Mouse (Mus musculus): Measurements from ENCODE around the gene Hrk. TPM values are rescaled to one million over a fixed set of nuclear protein-coding genes. Genes with fewer than 3 reads are reported as not detected.
A peak's percentile ranks its signal among the peaks of the same experiment; 100 is the strongest.

Gene Hrk
- total RNA-seq (2021) = 10 to 100 TPM; 35.7 to 36.7 TPM
- long read RNA-seq, experiment 1, full-length matches to known transcripts = 25 of 33 reads
- long read RNA-seq, experiment 1, partial matches to known transcripts = 3 of 33 reads
- long read RNA-seq, experiment 1, other reads (novel, unspliced or antisense) = 5 of 33 reads
- long read RNA-seq, experiment 2, full-length matches to known transcripts = 19 of 41 reads
- long read RNA-seq, experiment 2, partial matches to known transcripts = 0 of 41 reads
- long read RNA-seq, experiment 2, other reads (novel, unspliced or antisense) = 22 of 41 reads

GRCm38 (mm10) chr5:118164581-118164980 is at the start of gene Hrk:
TSS of gene Hrk (plus strand) at chr5:118164648.
- DNase-seq (ENCODE audit: low spot score in 2 of 2) = peak in 1 of 2 experiments; percentile 69

DNA sequence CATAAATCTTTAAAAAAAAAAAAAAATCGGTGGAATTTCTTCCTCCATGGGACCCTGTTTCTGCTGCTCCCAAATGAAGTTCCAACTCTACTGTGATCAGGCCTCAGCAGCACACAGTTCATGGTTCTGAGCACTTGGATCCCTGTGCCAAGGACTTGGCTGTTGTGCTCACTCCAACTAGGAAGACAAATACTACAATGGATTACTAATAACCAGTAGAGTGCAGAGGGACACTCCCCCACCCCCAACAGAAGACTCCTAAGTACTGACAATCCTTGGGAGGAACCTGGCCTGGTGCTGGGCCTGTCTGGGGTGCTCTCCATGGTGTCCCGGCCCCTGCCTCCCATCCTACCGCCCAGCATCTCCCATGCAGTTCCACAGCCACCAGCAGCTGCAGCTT is 46.1 kb upstream of the Hrk start:
- no peak for DNase-seq (ENCODE audit: low spot score in 2 of 2)

GRCm38 (mm10) chr5:118118922-118119321 is 45.5 kb upstream of the Hrk start:
- DNase-seq (ENCODE audit: low spot score in 2 of 2) = no peak

DNA sequence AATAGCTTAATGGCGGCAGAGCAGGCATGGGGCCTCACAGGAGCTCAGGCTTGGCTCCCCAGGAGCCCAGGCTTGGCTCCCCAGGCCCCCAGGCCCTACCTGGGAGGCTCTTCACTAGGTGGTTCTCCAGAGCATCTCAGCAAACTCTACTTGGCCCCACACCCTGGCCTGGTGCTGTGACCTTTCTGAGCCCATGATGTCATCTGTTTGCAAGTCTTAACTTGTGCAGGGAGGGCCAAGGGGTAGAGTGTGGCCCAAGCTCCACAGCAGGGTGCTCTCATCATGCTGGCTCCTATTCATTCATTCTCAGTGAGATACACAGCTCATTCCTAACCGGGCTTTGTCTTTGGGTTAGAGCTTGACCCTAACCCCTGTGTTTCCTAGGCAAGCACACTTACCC is 43.8 kb upstream of the Hrk start:
- DNase-seq (ENCODE audit: low spot score in 2 of 2) = no peak

- DNase-seq (ENCODE audit: low spot score in 2 of 2) = no peak
These were observed 42.5 kb upstream of the Hrk start for GRCm38 (mm10) chr5:118121928-118122327.

DNA sequence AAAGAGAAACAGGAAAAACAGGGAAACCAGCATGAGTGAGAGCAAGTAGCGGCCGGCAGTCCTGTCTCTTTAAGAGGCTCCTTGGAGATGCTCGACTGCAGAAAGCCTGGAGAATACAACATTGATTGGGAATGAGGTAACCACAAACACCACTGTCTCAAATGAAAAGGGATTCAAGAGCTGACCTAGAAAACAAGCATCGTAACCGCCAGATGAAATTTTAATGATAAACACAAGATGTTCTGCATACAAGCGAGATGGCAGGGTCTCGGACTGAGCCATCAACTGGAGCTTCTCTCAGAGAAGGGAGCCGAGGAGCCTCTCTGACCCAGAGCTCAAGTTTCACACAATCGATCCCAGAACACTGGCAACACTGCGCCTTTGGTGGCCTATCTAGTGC is 41.4 kb upstream of the Hrk start:
- DNase-seq (ENCODE audit: low spot score in 2 of 2) = no peak

- DNase-seq (ENCODE audit: low spot score in 2 of 2) = no peak
These were observed 37.8 kb upstream of the Hrk start for GRCm38 (mm10) chr5:118126671-118127070.

GRCm38 (mm10) chr5:118128208-118128607 is 36.2 kb upstream of the Hrk start:
- no peak for DNase-seq (ENCODE audit: low spot score in 2 of 2)

GRCm38 (mm10) chr5:118128651-118129050 is 35.8 kb upstream of the Hrk start:
- no peak for DNase-seq (ENCODE audit: low spot score in 2 of 2)

DNA sequence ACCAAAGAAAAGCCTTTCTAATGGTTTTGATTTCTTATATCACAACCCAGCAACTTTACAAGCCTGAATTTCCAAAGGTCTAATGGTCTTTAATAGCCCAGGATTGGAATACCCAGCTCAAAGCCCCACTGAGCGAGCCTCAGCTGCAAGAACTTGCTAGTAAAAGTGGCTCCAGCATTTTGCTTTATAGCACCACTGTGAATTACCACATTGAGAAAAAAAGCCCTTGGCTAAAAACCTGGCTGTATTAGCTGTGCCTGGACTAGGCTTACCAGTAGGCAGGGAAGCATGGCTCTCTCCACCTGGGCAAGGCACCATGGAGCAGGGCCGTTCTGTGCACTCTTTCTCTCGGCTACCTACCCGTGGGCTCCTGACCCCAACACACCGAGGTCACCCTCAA is 28.1 kb upstream of the Hrk start:
- no peak for DNase-seq (ENCODE audit: low spot score in 2 of 2)

GRCm38 (mm10) chr5:118139630-118140029 is 24.8 kb upstream of the Hrk start:
- no peak for DNase-seq (ENCODE audit: low spot score in 2 of 2)

- DNase-seq (ENCODE audit: low spot score in 2 of 2) = no peak
These were observed 22.0 kb upstream of the Hrk start for GRCm38 (mm10) chr5:118142471-118142870.

GRCm38 (mm10) chr5:118143211-118144026 is 21.0 kb upstream of the Hrk start:
- DNase-seq (ENCODE audit: low spot score in 2 of 2) = no peak

DNA sequence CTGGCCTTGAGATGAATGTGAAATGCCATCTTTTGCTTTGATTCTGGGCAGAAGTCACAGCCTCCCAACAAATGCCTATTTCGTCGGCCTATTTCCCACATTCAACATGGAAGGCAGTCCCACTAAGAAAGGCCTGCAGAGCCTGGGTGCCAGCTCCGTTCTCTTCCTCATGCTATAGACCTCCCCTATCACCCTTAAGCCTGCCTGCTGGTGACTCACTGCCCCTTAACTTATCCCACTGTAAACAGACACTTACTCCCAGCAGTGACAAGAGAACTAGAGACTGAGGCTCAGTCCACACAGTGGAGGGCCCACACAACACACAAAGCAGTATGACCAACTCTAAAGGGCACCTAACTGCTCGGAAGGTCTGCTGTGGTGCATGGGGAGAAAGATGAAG is 20.1 kb upstream of the Hrk start:
- no peak for DNase-seq (ENCODE audit: low spot score in 2 of 2)

- DNase-seq (ENCODE audit: low spot score in 2 of 2) = no peak
These were observed 19.7 kb upstream of the Hrk start for GRCm38 (mm10) chr5:118144770-118145169.

- no peak for DNase-seq (ENCODE audit: low spot score in 2 of 2)
These were observed 19.0 kb upstream of the Hrk start for GRCm38 (mm10) chr5:118145458-118145857.

DNA sequence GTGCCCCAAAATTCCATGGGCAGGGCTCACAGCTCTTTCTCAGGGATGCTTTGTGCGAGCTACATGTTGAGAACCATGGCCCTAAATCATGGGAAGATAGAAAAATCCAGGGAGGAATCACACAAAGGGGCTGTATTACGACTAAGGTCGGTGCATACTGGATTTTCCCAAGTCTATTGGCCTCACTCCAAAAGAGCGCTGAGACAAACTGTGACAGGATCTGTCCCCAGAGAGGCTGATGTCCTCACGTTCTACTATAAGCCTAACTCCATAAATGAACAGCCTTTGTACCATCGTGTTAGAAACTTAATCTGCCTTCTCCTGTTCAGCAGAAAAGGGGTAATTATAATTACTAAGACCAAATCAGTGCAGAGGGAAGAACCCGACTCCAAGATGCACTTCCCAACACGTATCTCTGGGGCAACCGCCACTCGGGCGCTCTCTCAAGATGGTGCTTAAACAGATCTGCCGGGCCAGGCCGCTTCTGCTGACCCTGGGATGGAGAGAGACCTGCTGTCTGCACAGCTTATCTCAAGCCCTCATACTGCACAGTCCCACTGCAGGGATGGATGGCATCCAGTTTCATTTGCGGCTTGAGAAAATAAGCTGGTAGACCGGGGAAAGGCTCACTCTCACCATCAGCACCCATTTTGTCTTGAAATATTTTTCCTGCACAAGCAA is 18.3 kb upstream of the Hrk start:
- no peak for DNase-seq (ENCODE audit: low spot score in 2 of 2)

GRCm38 (mm10) chr5:118147264-118147663 is 17.2 kb upstream of the Hrk start:
- DNase-seq (ENCODE audit: low spot score in 2 of 2) = no peak

- no peak for DNase-seq (ENCODE audit: low spot score in 2 of 2)
These were observed 14.7 kb upstream of the Hrk start for GRCm38 (mm10) chr5:118149711-118150110.

DNA sequence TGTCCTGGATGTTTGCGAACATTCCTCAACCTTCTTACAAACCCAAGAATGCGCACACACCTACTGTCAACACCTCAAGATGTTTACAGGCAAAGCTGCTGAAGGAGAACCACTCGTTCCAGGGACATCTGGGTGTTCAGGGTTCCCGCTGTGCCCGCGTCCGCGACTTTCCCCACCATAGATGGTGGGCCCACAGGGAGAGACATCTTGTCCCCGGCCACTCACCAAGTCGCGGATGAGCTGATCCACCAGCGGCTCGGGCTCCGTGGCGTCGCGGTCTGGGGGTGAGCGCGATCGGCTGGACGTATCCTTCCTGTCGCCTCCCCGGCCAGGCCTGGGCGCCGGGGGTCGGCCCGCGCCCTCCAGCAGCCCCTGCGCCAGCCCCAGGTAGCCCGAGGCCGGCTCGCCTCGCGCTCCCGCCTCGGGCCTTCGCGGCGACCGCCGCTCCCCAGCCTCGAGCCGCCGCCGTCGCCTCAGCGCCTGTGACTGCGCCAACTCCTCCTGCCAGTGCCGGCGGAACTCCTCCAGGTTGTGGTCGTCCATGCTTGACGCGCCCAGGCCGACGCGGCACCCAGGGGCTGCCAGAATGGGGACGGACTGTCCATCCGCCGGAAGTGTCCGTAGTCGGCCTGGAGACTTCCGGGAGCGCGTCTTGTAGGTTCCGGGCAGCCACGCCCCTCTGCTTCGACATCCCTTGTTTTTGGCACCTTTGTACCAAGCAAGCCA is 9.4 kb upstream of the Hrk start, which contains the start of gene Fbxw8:
Gene Fbxw8, minus strand, starts transcription at position 626 of the 726 bp plus-strand sequence.
- peak; percentile 83 to 90 for DNase-seq (ENCODE audit: low spot score in 2 of 2)

- no peak for DNase-seq (ENCODE audit: low spot score in 2 of 2)
These were observed 8.9 kb upstream of the Hrk start for GRCm38 (mm10) chr5:118155565-118155947.
